14 mouse cellular contexts compared by ENCODE assay signal in the genomic region with DNA sequence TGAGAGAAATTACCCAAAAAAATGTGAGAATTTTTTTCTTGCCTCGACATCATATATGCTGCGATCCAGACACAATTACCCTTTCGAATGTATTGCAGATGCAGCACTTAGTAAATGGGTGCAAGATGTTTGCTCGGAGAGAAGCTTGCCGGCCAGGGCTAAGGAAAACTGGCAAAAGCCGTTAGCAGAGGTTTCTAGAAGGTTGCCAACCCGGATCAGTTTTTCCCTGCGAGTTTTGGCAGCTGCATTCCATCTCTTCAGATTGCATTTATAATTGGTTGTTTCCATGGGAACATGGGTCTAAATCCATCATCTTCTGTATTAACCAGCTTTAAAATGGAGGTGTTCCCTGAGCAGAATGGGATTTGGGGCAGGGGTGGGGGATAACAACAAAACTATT.
DNase-seq lines count a peak whose midpoint lies in the region; ATAC-seq and TF ChIP-seq lines count a peak whose summit lies in the region.
"Had no signal": no experiment of that assay in that cellular context is flagged by ENCODE, and none has a peak within 500 bp of the region (broad histone marks: within the 10 kb centered on the region; RNA-seq: fewer than 3 reads in every experiment).

No protein-coding gene starts in this region.

- no peak overlapping the region for H3K4me2 ChIP-seq in hindbrain, postnatal 0 days (ENCODE audit: low read depth, low read length)
- H3K4me2 ChIP-seq in hindbrain, embryonic 16.5 days (ENCODE audit: low read length), result no peak overlapping the region
- peak overlapping the region; percentile 15; the same call in 1 of the 2 replicates for H3K4me2 ChIP-seq in embryonic facial prominence, embryonic 15.5 days (replicated peaks)

- 51% methylated on average over 8 of the region's 8 CpGs for WGBS in hindbrain, postnatal 0 days
- WGBS in hindbrain, embryonic 16.5 days, result 68% methylated on average over 8 of the region's 8 CpGs
- 31% methylated on average over 8 of the region's 8 CpGs for WGBS in embryonic facial prominence, embryonic 15.5 days
- WGBS in limb, embryonic 10.5 days, result 80% methylated on average over 8 of the region's 8 CpGs

- DNase-seq in hindbrain, postnatal 0 days (ENCODE audit: low spot score), result peak; percentile 46
- peak; percentile 30 for DNase-seq in brain, adult 2 months (ENCODE audit: low read depth, low spot score)
- DNase-seq in limb, embryonic 10.5 days (ENCODE audit: low spot score), result peak; percentile 29
- no peak for DNase-seq in ovary, adult 18-20 months (ENCODE audit: low spot score)
- no peak for DNase-seq in testis, postnatal 10 days (ENCODE audit: low spot score)
- DNase-seq: cerebellum, adult 2 months; heart, postnatal 36 days; kidney, postnatal 36 days had no signal

- no peaks in the 10 kb centered on the region for H3K27me3 ChIP-seq in hindbrain, postnatal 0 days (ENCODE audit: insufficient read depth, low read length)
- no peaks in the 10 kb centered on the region for H3K27me3 ChIP-seq in hindbrain, embryonic 16.5 days (replicated peaks; ENCODE audit: control insufficient read depth, insufficient read depth, low read length)
- H3K27me3 ChIP-seq in embryonic facial prominence, embryonic 15.5 days, result no peaks in the 10 kb centered on the region
- no peaks in the 10 kb centered on the region for H3K27me3 ChIP-seq in limb, embryonic 10.5 days (ENCODE audit: low read depth, poor library complexity, severe bottlenecking)

- no peaks in the 10 kb centered on the region for H3K9me3 ChIP-seq in hindbrain, postnatal 0 days (ENCODE audit: low read length)
- H3K9me3 ChIP-seq in hindbrain, embryonic 16.5 days (ENCODE audit: control insufficient read depth, low read length), result no peaks in the 10 kb centered on the region
- no peaks in the 10 kb centered on the region for H3K9me3 ChIP-seq in embryonic facial prominence, embryonic 15.5 days (replicated peaks)
- H3K9me3 ChIP-seq in limb, embryonic 10.5 days (replicated peaks), result no peaks in the 10 kb centered on the region
- H3K9me3 ChIP-seq: G1E had no signal

- H3K36me3 ChIP-seq in hindbrain, postnatal 0 days (ENCODE audit: insufficient read depth, low read length), result no peaks in the 10 kb centered on the region
- H3K36me3 ChIP-seq in hindbrain, embryonic 16.5 days (ENCODE audit: control insufficient read depth, insufficient read depth, low read length), result no peaks in the 10 kb centered on the region
- no peaks in the 10 kb centered on the region for H3K36me3 ChIP-seq in embryonic facial prominence, embryonic 15.5 days
- no peaks in the 10 kb centered on the region for H3K36me3 ChIP-seq in limb, embryonic 10.5 days
- H3K36me3 ChIP-seq: G1E had no signal

- H3K27ac ChIP-seq in hindbrain, postnatal 0 days, result no peak overlapping the region
- H3K27ac ChIP-seq in hindbrain, embryonic 16.5 days (ENCODE audit: low read depth, low read length), result no peak overlapping the region
- H3K27ac ChIP-seq in embryonic facial prominence, embryonic 15.5 days (replicated peaks), result peak overlapping the region; percentile 39; the same call in 1 of the 2 replicates
- no peak overlapping the region for H3K27ac ChIP-seq in limb, embryonic 10.5 days

- TF ChIP-seq CTCF in hindbrain, postnatal 0 days (IDR thresholded peaks at IDR 0.05; ENCODE audit: low read depth), result no peak

- no peaks in the 10 kb centered on the region for H3K4me1 ChIP-seq in hindbrain, postnatal 0 days (ENCODE audit: insufficient read depth, low read length)
- H3K4me1 ChIP-seq in hindbrain, embryonic 16.5 days (ENCODE audit: control insufficient read depth, insufficient read depth, low read depth, low read length), result peaks cover 5% of the 10 kb centered on the region
- peaks cover 4% of the 10 kb centered on the region; the same call in 1 of the 2 replicates for H3K4me1 ChIP-seq in embryonic facial prominence, embryonic 15.5 days
- no peaks in the 10 kb centered on the region for H3K4me1 ChIP-seq in limb, embryonic 10.5 days

- H3K9ac ChIP-seq in hindbrain, postnatal 0 days (replicated peaks; ENCODE audit: low read length), result no peak overlapping the region
- H3K9ac ChIP-seq in hindbrain, embryonic 16.5 days (ENCODE audit: low read depth, low read length), result no peak overlapping the region
- H3K9ac ChIP-seq in embryonic facial prominence, embryonic 15.5 days, result no peak overlapping the region

- ATAC-seq in hindbrain, postnatal 0 days, result no peak
- ATAC-seq in hindbrain, embryonic 16.5 days, result no peak
- ATAC-seq in embryonic facial prominence, embryonic 15.5 days (ENCODE audit: insufficient number of reproducible peaks, low FRiP score, low TSS enrichment, low read depth), result peak; percentile 39; the same call in 1 of the 2 replicates
- no peak for ATAC-seq in cerebellum, adult (ENCODE audit: insufficient number of reproducible peaks, low FRiP score, low TSS enrichment)
- ATAC-seq: intestine, postnatal 0 days; lung, postnatal 0 days had no signal

- no peak overlapping the region for H3K4me3 ChIP-seq in hindbrain, postnatal 0 days (ENCODE audit: low read length)
- H3K4me3 ChIP-seq in hindbrain, embryonic 16.5 days (ENCODE audit: low read length), result no peak overlapping the region
- no peak overlapping the region for H3K4me3 ChIP-seq in embryonic facial prominence, embryonic 15.5 days (replicated peaks)
- H3K4me3 ChIP-seq in limb, embryonic 10.5 days, result no peak overlapping the region

Comparison
In these comparisons a context has a peak if more than half of its experiments do, and no peak if none do; other contexts are left out.
1. DNase-seq: peak in hindbrain, postnatal 0 days (single experiment), brain, adult 2 months (single experiment) and limb, embryonic 10.5 days (single experiment); none in ovary, adult 18-20 months (single experiment) and testis, postnatal 10 days (single experiment).